Mouse (Mus musculus) hindbrain, postnatal 0 days (tissue): ENCODE data around the gene Chd3. TPM values are rescaled to one million over a fixed set of nuclear protein-coding genes. Genes with fewer than 3 reads are reported as not detected.
A peak's percentile ranks its signal among the peaks of the same experiment; 100 is the strongest.

Experiments
- ATAC-seq: fragments of 200-750 bp; cut with Nextera tagmentation; 2 replicates; pipeline ENCODE4 v1.8.0; 2017; ENCODE audit warnings: mild to moderate bottlenecking, moderate TSS enrichment, moderate library complexity
- DNase-seq: peaks from one replicate; pipeline ENCODE4 v3.0.0-alpha.2; 2015; ENCODE audit warnings: low spot score
- H3K27ac ChIP-seq: fragments of 300-500 bp; sonication (generic); 2 replicates; pipeline ENCODE4 v1.5.1; 2014; ENCODE audit warnings: mild to moderate bottlenecking
- H3K27me3 ChIP-seq: fragments of 300-500 bp; sonication (generic); 2 replicates; pipeline ENCODE4 v1.6.1; 2014; ENCODE audit warnings: low read length, mixed read lengths; ENCODE audit not compliant: insufficient read depth
- H3K36me3 ChIP-seq: fragments of 300-500 bp; sonication (generic); 2 replicates; pipeline ENCODE4 v1.6.1; 2014; ENCODE audit warnings: low read length, mixed read lengths; ENCODE audit not compliant: insufficient read depth
- H3K4me1 ChIP-seq: fragments of 300-500 bp; sonication (generic); 2 replicates; pipeline ENCODE4 v1.6.1; 2014; ENCODE audit warnings: antibody characterized with exemption, low read length, mixed read lengths; ENCODE audit not compliant: insufficient read depth
- H3K4me2 ChIP-seq: fragments of 300-500 bp; sonication (generic); 2 replicates; pipeline ENCODE4 v1.6.1; 2014; ENCODE audit warnings: low read depth, mild to moderate bottlenecking, low read length, moderate library complexity, mixed read lengths
- H3K4me3 ChIP-seq: fragments of 300-500 bp; sonication (generic); 2 replicates; pipeline ENCODE4 v1.5.1; 2014; ENCODE audit warnings: low read length
- H3K9ac ChIP-seq: fragments of 300-500 bp; sonication (generic); replicated peaks from 2 replicates; pipeline ENCODE4 v1.6.1; 2014; ENCODE audit warnings: mild to moderate bottlenecking, low read length, moderate library complexity, mixed read lengths
- H3K9me3 ChIP-seq: fragments of 300-500 bp; sonication (generic); 2 replicates; pipeline ENCODE4 v1.6.1; 2016; ENCODE audit warnings: low read length, mixed read lengths
- CTCF ChIP-seq: IDR thresholded peaks from 2 replicates; pipeline ENCODE4 v1.5.1; 2016; ENCODE audit warnings: antibody characterized with exemption, control low read depth, low read depth
- WGBS: fragments of 180-500 bp; shearing (Covaris S2); extraction: QIAGEN DNeasy Blood & Tissue Kit; methylation state at CpG from one replicate; pipeline ENCODE4 v1.1.7; 2014; 5-methylcytosine and 5-hydroxymethylcytosine counted together
- polyA plus RNA-seq: library from polyadenylated mRNA; unstranded; fragments of >200 nt; fragmentation: Nextera tagmentation; extraction: Ambion mirVana; gene quantifications from 2 replicates; pipeline ENCODE4 v1.2.1, GENCODE M21; 2015
- total RNA-seq: library from RNA; depleted of rRNA; stranded (reverse); fragments of >200 nt; gene quantifications from 2 replicates; pipeline ENCODE4 v1.2.3, GENCODE M21; 2014

Chd3 gene
- total and polyA plus RNA-seq, 2 experiments from 2014 or later: 46.6 to 252 TPM

- H3K4me3 ChIP-seq: no peak overlapping the region
- DNase-seq: no peak
- no peak overlapping the region for H3K27ac ChIP-seq
- no peak for ATAC-seq
- H3K9me3 ChIP-seq: no peaks in the 10 kb centered on the region
- H3K4me2 ChIP-seq: no peak overlapping the region
- WGBS: 78% methylated on average over 4 of the region's 4 CpGs
- no peaks in the 10 kb centered on the region for H3K27me3 ChIP-seq
- no peaks in the 10 kb centered on the region for H3K36me3 ChIP-seq
- peaks cover 17% of the 10 kb centered on the region for H3K4me1 ChIP-seq
- TF ChIP-seq CTCF: no peak
- H3K9ac ChIP-seq: no peak overlapping the region
These were observed 34.4 kb downstream of the Chd3 start for GRCm38 (mm10) chr11:69334796-69335195.

GRCm38 (mm10) chr11:69333922-69334321 lies 35.3 kb downstream of the Chd3 start:
- Histone ChIP-seq H3K9ac (no peak overlapping the region), H3K27me3 (no peaks in the 10 kb centered on the region), H3K4me3 (no peak overlapping the region), H3K27ac (no peak overlapping the region), H3K9me3 (no peaks in the 10 kb centered on the region), H3K36me3 (no peaks in the 10 kb centered on the region), H3K4me2 (no peak overlapping the region), H3K4me1 (peaks cover 17% of the 10 kb centered on the region)
- 61% methylated on average over 3 of the region's 3 CpGs for WGBS
- DNase-seq (no peak), ATAC-seq (no peak)
- TF ChIP-seq CTCF: no peak

GRCm38 (mm10) chr11:69332713-69333253 lies 36.4 kb downstream of the Chd3 start:
- no peak for ATAC-seq
- Histone ChIP-seq H3K27ac (peak overlapping the region; percentile 85), H3K4me3 (no peak overlapping the region), H3K9me3 (no peaks in the 10 kb centered on the region), H3K4me1 (peaks cover 17% of the 10 kb centered on the region), H3K4me2 (peak overlapping the region; percentile 71), H3K9ac (no peak overlapping the region), H3K36me3 (no peaks in the 10 kb centered on the region), H3K27me3 (no peaks in the 10 kb centered on the region)
- DNase-seq: no peak
- TF ChIP-seq CTCF: no peak
- 32% methylated on average over 8 of the region's 8 CpGs for WGBS

- TF ChIP-seq CTCF: no peak
- Histone ChIP-seq H3K4me2 (peak overlapping the region; percentile 71), H3K9ac (peak overlapping the region; percentile 59), H3K27ac (peak overlapping the region; percentile 85), H3K9me3 (no peaks in the 10 kb centered on the region), H3K4me1 (peaks cover 17% of the 10 kb centered on the region), H3K4me3 (peak overlapping the region; percentile 45), H3K36me3 (no peaks in the 10 kb centered on the region), H3K27me3 (no peaks in the 10 kb centered on the region)
- under 1% methylated on average over 24 of the region's 24 CpGs for WGBS
- peak; percentile 92 for DNase-seq
- ATAC-seq: peak; percentile 89
These were observed 37.2 kb downstream of the Chd3 start for GRCm38 (mm10) chr11:69331929-69332405.

DNA sequence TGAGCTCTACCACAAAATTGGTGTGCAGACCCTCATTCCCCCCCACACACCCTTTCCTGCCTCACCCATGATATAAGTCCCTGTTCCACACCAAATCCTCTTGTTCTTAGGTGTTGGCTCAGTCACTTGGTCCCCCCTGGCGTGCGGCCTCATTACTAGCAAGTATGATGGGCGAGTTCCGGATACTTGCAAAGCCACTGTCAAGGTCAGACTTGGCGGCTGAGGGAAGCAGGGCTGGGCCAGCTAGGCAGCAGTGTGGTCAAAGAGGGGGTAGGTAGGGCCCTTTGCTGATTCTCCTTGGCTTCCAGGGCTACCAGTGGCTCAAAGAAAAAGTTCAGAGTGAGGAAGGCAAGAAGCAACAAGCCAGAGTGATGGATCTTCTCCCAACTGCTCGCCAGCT lies 38.1 kb downstream of the Chd3 start:
- Histone ChIP-seq H3K36me3 (no peaks in the 10 kb centered on the region), H3K27ac (peak overlapping the region; percentile 85), H3K4me1 (peaks cover 21% of the 10 kb centered on the region), H3K27me3 (no peaks in the 10 kb centered on the region), H3K9me3 (no peaks in the 10 kb centered on the region), H3K4me3 (no peak overlapping the region), H3K9ac (0 out of 2 replicates have a peak overlapping the region, but pooled peaks have one; percentile 59), H3K4me2 (peak overlapping the region; percentile 71)
- TF ChIP-seq CTCF: no peak
- ATAC-seq: no peak
- WGBS: 91% methylated on average over 6 of the region's 6 CpGs
- DNase-seq: no peak

- H3K4me2 ChIP-seq: no peak overlapping the region
- ATAC-seq: no peak
- H3K27me3 ChIP-seq: no peaks in the 10 kb centered on the region
- H3K27ac ChIP-seq: no peak overlapping the region
- no peak for DNase-seq
- H3K36me3 ChIP-seq: no peaks in the 10 kb centered on the region
- WGBS: 94% methylated on average over 6 of the region's 6 CpGs
- H3K4me1 ChIP-seq: peaks cover 21% of the 10 kb centered on the region
- no peak overlapping the region for H3K4me3 ChIP-seq
- TF ChIP-seq CTCF: no peak
- no peaks in the 10 kb centered on the region for H3K9me3 ChIP-seq
- no peak overlapping the region for H3K9ac ChIP-seq
These were observed 40.7 kb downstream of the Chd3 start for GRCm38 (mm10) chr11:69328517-69328916.

- no peaks in the 10 kb centered on the region for H3K27me3 ChIP-seq
- ATAC-seq (no peak), DNase-seq (no peak)
- no peak overlapping the region for H3K4me3 ChIP-seq
- WGBS: 48% methylated on average over 6 of the region's 6 CpGs
- no peaks in the 10 kb centered on the region for H3K36me3 ChIP-seq
- H3K4me2 ChIP-seq: no peak overlapping the region
- H3K9ac ChIP-seq: no peak overlapping the region
- no peak overlapping the region for H3K27ac ChIP-seq
- H3K4me1 ChIP-seq: peaks cover 23% of the 10 kb centered on the region
- H3K9me3 ChIP-seq: no peaks in the 10 kb centered on the region
- no peak for TF ChIP-seq CTCF
These were observed 41.6 kb downstream of the Chd3 start for GRCm38 (mm10) chr11:69327648-69328047.
